Mouse (Mus musculus): ENCODE measurements around the gene Olfr1181. TPM values are rescaled to one million over a fixed set of nuclear protein-coding genes. Genes with fewer than 3 reads are reported as not detected.
"Not testable (repeated sequence)": the region's sequence is repeated elsewhere in the genome, so short reads cannot be mapped to it uniquely, and the experiment has no call there.

Gene Olfr1181
- not detected in 2 replicates for polyA plus RNA-seq (2014; fragmentation: Nextera tagmentation; extraction: Ambion mirVana)

GRCm38 (mm10) chr2:88426071-88426470, at the start of gene Olfr1181:
Olfr1181 (minus strand) TSS chr2:88426171.
- 83% methylated on average over 1 of the region's 1 CpGs for WGBS
- H3K9ac ChIP-seq (ENCODE audit: low read length) = no peak within 1 kb of the TSS
- DNase-seq (ENCODE audit: low spot score, missing footprints) = no peak

GRCm38 (mm10) chr2:88454567-88454966, 28.6 kb upstream of the Olfr1181 start, which contains the start of gene Olfr1183:
Olfr1183 (plus strand) TSS chr2:88454867.
- not testable (repeated sequence) for H3K4me2 ChIP-seq; DNase-seq (ENCODE audit: low spot score, missing footprints); ATAC-seq (ENCODE audit: low FRiP score); H3K4me1 ChIP-seq (ENCODE audit: control insufficient read depth, insufficient read depth, low read length); H3K4me3 ChIP-seq (ENCODE audit: low read depth, low read length); H3K27me3 ChIP-seq (ENCODE audit: control insufficient read depth, insufficient read depth, low read length); H3K9me3 ChIP-seq (ENCODE audit: control insufficient read depth, low read length); H3K36me3 ChIP-seq (ENCODE audit: control insufficient read depth, insufficient read depth, low read length); H3K9ac ChIP-seq (ENCODE audit: low read length); H3K27ac ChIP-seq (ENCODE audit: low read depth, low read length)
- 80% methylated on average over 1 of the region's 1 CpGs for WGBS

More at GRCm38 (mm10) chr2:88426071-88426470, at the start of gene Olfr1181:
- ATAC-seq (ENCODE audit: low FRiP score) = no peak
- no peaks in the 10 kb centered on the region for H3K9me3 ChIP-seq (ENCODE audit: control insufficient read depth, low read length)
- no peak within 1 kb of the TSS for H3K4me3 ChIP-seq (ENCODE audit: low read depth, low read length)
- no peaks in the 10 kb centered on the region for H3K27me3 ChIP-seq (ENCODE audit: control insufficient read depth, insufficient read depth, low read length)
- no peaks in the 10 kb centered on the region for H3K4me1 ChIP-seq (ENCODE audit: control insufficient read depth, insufficient read depth, low read length)
- no peak within 1 kb of the TSS for H3K27ac ChIP-seq (ENCODE audit: low read depth, low read length)
- no peaks in the 10 kb centered on the region for H3K36me3 ChIP-seq (ENCODE audit: control insufficient read depth, insufficient read depth, low read length)
- no peak within 1 kb of the TSS for H3K4me2 ChIP-seq

GRCm38 (mm10) chr2:88449031-88449430, 23.1 kb upstream of the Olfr1181 start, which contains the start of gene Gm13757:
Gm13757 (minus strand) TSS chr2:88449131.
- Histone ChIP-seq H3K4me2 (no peak within 1 kb of the TSS), H3K27ac (ENCODE audit: low read depth, low read length) (no peak within 1 kb of the TSS), H3K4me3 (ENCODE audit: low read depth, low read length) (no peak within 1 kb of the TSS), H3K9me3 (ENCODE audit: control insufficient read depth, low read length) (no peaks in the 10 kb centered on the region), H3K36me3 (ENCODE audit: control insufficient read depth, insufficient read depth, low read length) (no peaks in the 10 kb centered on the region), H3K27me3 (ENCODE audit: control insufficient read depth, insufficient read depth, low read length) (no peaks in the 10 kb centered on the region), H3K4me1 (ENCODE audit: control insufficient read depth, insufficient read depth, low read length) (no peaks in the 10 kb centered on the region), H3K9ac (ENCODE audit: low read length) (no peak within 1 kb of the TSS)
- DNase-seq (ENCODE audit: low spot score, missing footprints) (no peak), ATAC-seq (ENCODE audit: low FRiP score) (no peak)
- WGBS = 91% methylated on average over 1 of the region's 1 CpGs

- Histone ChIP-seq H3K9me3 (ENCODE audit: control insufficient read depth, low read length) (no peaks in the 10 kb centered on the region), H3K4me3 (ENCODE audit: low read depth, low read length) (no peak within 1 kb of the TSS), H3K9ac (ENCODE audit: low read length) (no peak within 1 kb of the TSS), H3K4me2 (no peak within 1 kb of the TSS), H3K4me1 (ENCODE audit: control insufficient read depth, insufficient read depth, low read length) (no peaks in the 10 kb centered on the region), H3K27ac (ENCODE audit: low read depth, low read length) (no peak within 1 kb of the TSS), H3K27me3 (ENCODE audit: control insufficient read depth, insufficient read depth, low read length) (no peaks in the 10 kb centered on the region), H3K36me3 (ENCODE audit: control insufficient read depth, insufficient read depth, low read length) (no peaks in the 10 kb centered on the region)
- ATAC-seq (ENCODE audit: low FRiP score) (no peak), DNase-seq (ENCODE audit: low spot score, missing footprints) (no peak)
- 80% methylated on average over 2 of the region's 2 CpGs for WGBS
Measured at GRCm38 (mm10) chr2:88419051-88419450, 6.9 kb downstream of the Olfr1181 start, which contains the start of gene Olfr1180. Olfr1180 (minus strand) TSS chr2:88419151.

- Histone ChIP-seq H3K27me3 (ENCODE audit: control insufficient read depth, insufficient read depth, low read length) (no peaks in the 10 kb centered on the region), H3K4me1 (ENCODE audit: control insufficient read depth, insufficient read depth, low read length) (no peaks in the 10 kb centered on the region), H3K36me3 (ENCODE audit: control insufficient read depth, insufficient read depth, low read length) (no peaks in the 10 kb centered on the region), H3K9me3 (ENCODE audit: control insufficient read depth, low read length) (no peaks in the 10 kb centered on the region), H3K27ac (ENCODE audit: low read depth, low read length) (no peak within 1 kb of the TSS), H3K4me2 (no peak within 1 kb of the TSS), H3K4me3 (ENCODE audit: low read depth, low read length) (no peak within 1 kb of the TSS), H3K9ac (ENCODE audit: low read length) (no peak within 1 kb of the TSS)
- 85% methylated on average over 3 of the region's 3 CpGs for WGBS
- ATAC-seq (ENCODE audit: low FRiP score) (no peak), DNase-seq (ENCODE audit: low spot score, missing footprints) (no peak)
Measured at GRCm38 (mm10) chr2:88406353-88406752, 19.6 kb downstream of the Olfr1181 start, which contains the start of gene Olfr1179. Olfr1179 (minus strand) TSS chr2:88406453.

GRCm38 (mm10) chr2:88386762-88387161, 39.2 kb downstream of the Olfr1181 start, which contains the start of gene Olfr1178:
Olfr1178 (plus strand) TSS chr2:88387062.
- no peaks in the 10 kb centered on the region for H3K36me3 ChIP-seq (ENCODE audit: control insufficient read depth, insufficient read depth, low read length)
- H3K27me3 ChIP-seq (ENCODE audit: control insufficient read depth, insufficient read depth, low read length) = no peaks in the 10 kb centered on the region
- no peak within 1 kb of the TSS for H3K9ac ChIP-seq (ENCODE audit: low read length)
- H3K4me3 ChIP-seq (ENCODE audit: low read depth, low read length) = no peak within 1 kb of the TSS
- H3K27ac ChIP-seq (ENCODE audit: low read depth, low read length) = no peak within 1 kb of the TSS
- ATAC-seq (ENCODE audit: low FRiP score) = no peak
- 87% methylated on average over 1 of the region's 1 CpGs for WGBS
- H3K4me2 ChIP-seq = no peak within 1 kb of the TSS
- H3K9me3 ChIP-seq (ENCODE audit: control insufficient read depth, low read length) = no peaks in the 10 kb centered on the region
- DNase-seq (ENCODE audit: low spot score, missing footprints) = no peak
- no peaks in the 10 kb centered on the region for H3K4me1 ChIP-seq (ENCODE audit: control insufficient read depth, insufficient read depth, low read length)

Other genes with a start within 250 kb of the Olfr1181 start
- not detected in 2 replicates for gene Olfr1168, start 244.3 kb downstream of the Olfr1181 start, polyA plus RNA-seq (2014; fragmentation: Nextera tagmentation; extraction: Ambion mirVana)
- not detected in 2 replicates for gene Olfr1170, start 197.8 kb downstream of the Olfr1181 start, polyA plus RNA-seq (2014; fragmentation: Nextera tagmentation; extraction: Ambion mirVana)
- not detected in 2 replicates for gene Olfr1173, start 146.3 kb downstream of the Olfr1181 start, polyA plus RNA-seq (2014; fragmentation: Nextera tagmentation; extraction: Ambion mirVana)
- gene Olfr1174-ps, start 111.0 kb downstream of the Olfr1181 start, polyA plus RNA-seq (2014; fragmentation: Nextera tagmentation; extraction: Ambion mirVana) = not detected in 2 replicates
- not detected in 2 replicates for gene Olfr1175-ps, start 99.0 kb downstream of the Olfr1181 start, polyA plus RNA-seq (2014; fragmentation: Nextera tagmentation; extraction: Ambion mirVana)
- gene Olfr1176, start 89.5 kb downstream of the Olfr1181 start, polyA plus RNA-seq (2014; fragmentation: Nextera tagmentation; extraction: Ambion mirVana) = not detected in 2 replicates
- not detected in 2 replicates for gene Olfr1177-ps, start 79.7 kb downstream of the Olfr1181 start, polyA plus RNA-seq (2014; fragmentation: Nextera tagmentation; extraction: Ambion mirVana)
- not detected in 2 replicates for gene Olfr1178, start 39.1 kb downstream of the Olfr1181 start, polyA plus RNA-seq (2014; fragmentation: Nextera tagmentation; extraction: Ambion mirVana)
- gene Olfr1179, start 19.7 kb downstream of the Olfr1181 start, polyA plus RNA-seq (2014; fragmentation: Nextera tagmentation; extraction: Ambion mirVana) = not detected in 2 replicates
- not detected in 2 replicates for gene Olfr1180, start 7.0 kb downstream of the Olfr1181 start, polyA plus RNA-seq (2014; fragmentation: Nextera tagmentation; extraction: Ambion mirVana)
- gene Gm13757, start 23.0 kb upstream of the Olfr1181 start, polyA plus RNA-seq (2014; fragmentation: Nextera tagmentation; extraction: Ambion mirVana) = not detected in 2 replicates
- not detected in 2 replicates for gene Olfr1183, start 28.7 kb upstream of the Olfr1181 start, polyA plus RNA-seq (2014; fragmentation: Nextera tagmentation; extraction: Ambion mirVana)
- gene Olfr1184, start 57.4 kb upstream of the Olfr1181 start, polyA plus RNA-seq (2014; fragmentation: Nextera tagmentation; extraction: Ambion mirVana) = not detected in 2 replicates
- gene Olfr1185-ps1, start 67.1 kb upstream of the Olfr1181 start, polyA plus RNA-seq (2014; fragmentation: Nextera tagmentation; extraction: Ambion mirVana) = not detected in 2 replicates
- gene Olfr1186, start 92.4 kb upstream of the Olfr1181 start, polyA plus RNA-seq (2014; fragmentation: Nextera tagmentation; extraction: Ambion mirVana) = not detected in 2 replicates
- not detected in 2 replicates for gene Olfr1188, start 130.8 kb upstream of the Olfr1181 start, polyA plus RNA-seq (2014; fragmentation: Nextera tagmentation; extraction: Ambion mirVana)
- gene Olfr1189, start 160.3 kb upstream of the Olfr1181 start, polyA plus RNA-seq (2014; fragmentation: Nextera tagmentation; extraction: Ambion mirVana) = not detected in 2 replicates
- gene Olfr1191-ps1, start 214.4 kb upstream of the Olfr1181 start, polyA plus RNA-seq (2014; fragmentation: Nextera tagmentation; extraction: Ambion mirVana) = not detected in 2 replicates
- not detected in 2 replicates for gene Olfr1192-ps1, start 222.3 kb upstream of the Olfr1181 start, polyA plus RNA-seq (2014; fragmentation: Nextera tagmentation; extraction: Ambion mirVana)
- gene Olfr1193, start 249.5 kb upstream of the Olfr1181 start, polyA plus RNA-seq (2014; fragmentation: Nextera tagmentation; extraction: Ambion mirVana) = not detected in 2 replicates

All from midbrain, embryonic 11.5 days (tissue).